Mouse (Mus musculus) B cell, adult (primary cell): Measurements from ENCODE around the gene Fshr. TPM values are rescaled to one million over a fixed set of nuclear protein-coding genes. Genes with fewer than 3 reads are reported as not detected.

ENCODE experiments used
- total RNA-seq: library from RNA; stranded (reverse); gene quantifications from 4 replicates; pipeline ENCODE4 v1.2.4, GENCODE M21; 2023; ENCODE audit not compliant: inconsistent age

Fshr gene
- total RNA-seq, result not detected in 4 replicates

DNA sequence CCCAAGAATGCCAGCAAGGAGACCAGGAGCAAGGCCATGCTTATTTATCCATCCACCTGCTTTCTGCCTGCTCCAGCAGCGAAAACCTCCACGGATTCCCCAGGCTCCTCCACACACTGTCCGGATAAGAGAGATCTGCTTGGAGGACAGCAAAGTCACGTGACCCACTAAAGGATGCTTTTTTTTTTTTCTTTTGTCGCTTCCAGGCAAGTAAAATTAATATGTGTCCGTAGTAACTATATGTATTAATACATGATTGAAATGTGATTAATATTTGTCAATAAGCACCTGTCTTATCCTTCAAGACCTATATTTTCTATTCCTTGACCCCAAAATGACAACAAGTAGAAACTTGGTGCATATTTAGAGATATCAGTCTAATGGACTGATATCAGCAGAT is at the start of gene Fshr:
TSS of gene Fshr (minus strand) at position 101 of the 400 bp plus-strand sequence.

